Mouse (Mus musculus) mouse trophoblast stem cell (cell line): ENCODE measurements around the gene Trappc13.
"Not testable (repeated sequence)": the region's sequence is repeated elsewhere in the genome, so short reads cannot be mapped to it uniquely, and the experiment has no call there.

Experiments
- in situ Hi-C, 2 experiments: fragments of 300-500 bp; cut with MseI, MboI; formaldehyde crosslinking; loops; 2 replicates in 1 of 2; 3 replicates in 1 of 2; pipeline ENCODE4 v1.15.1; 2025

Trappc13 gene

GRCm38 (mm10) chr13:104177796-104178649 lies at the start of gene Trappc13:
Gene Trappc13, minus strand, starts transcription at chr13:104178469.
- in situ Hi-C loops, result no loop called here

GRCm38 (mm10) chr13:104227478-104227877 lies 49.2 kb upstream of the Trappc13 start:
- in situ Hi-C loops, result no loop called here

GRCm38 (mm10) chr13:104204313-104204712 lies 26.0 kb upstream of the Trappc13 start:
- in situ Hi-C loops, result no loop called here

GRCm38 (mm10) chr13:104195891-104196290 lies 17.6 kb upstream of the Trappc13 start:
- in situ Hi-C loops, result not testable (repeated sequence)

- in situ Hi-C loops, result no loop called here
Measured at GRCm38 (mm10) chr13:104187357-104187756, 9.1 kb upstream of the Trappc13 start.

- in situ Hi-C loops, result no loop called here
Measured at GRCm38 (mm10) chr13:104179176-104179888, 1.1 kb upstream of the Trappc13 start.

- in situ Hi-C loops, result no loop called here
Measured at GRCm38 (mm10) chr13:104178650-104179121, 417 bp upstream of the Trappc13 start, which contains the start of gene Trim23. Gene Trim23, plus strand, starts transcription at chr13:104178797.

- in situ Hi-C loops, result no loop called here
Measured at GRCm38 (mm10) chr13:104176874-104177273, 1.4 kb downstream of the Trappc13 start.

- in situ Hi-C loops, result no loop called here
Measured at GRCm38 (mm10) chr13:104172498-104172897, 5.8 kb downstream of the Trappc13 start.

- in situ Hi-C loops, result no loop called here
Measured at GRCm38 (mm10) chr13:104171711-104172110, 6.6 kb downstream of the Trappc13 start.

- in situ Hi-C loops, result no loop called here
Measured at GRCm38 (mm10) chr13:104155686-104156085, 22.6 kb downstream of the Trappc13 start.

- in situ Hi-C loops, result no loop called here
Measured at GRCm38 (mm10) chr13:104155106-104155505, 23.2 kb downstream of the Trappc13 start.

- in situ Hi-C loops, result no loop called here
Measured at GRCm38 (mm10) chr13:104154180-104154579, 24.1 kb downstream of the Trappc13 start.

- in situ Hi-C loops, result no loop called here
Measured at GRCm38 (mm10) chr13:104145646-104146045, 32.6 kb downstream of the Trappc13 start.

GRCm38 (mm10) chr13:104144871-104145270 lies 33.4 kb downstream of the Trappc13 start:
- in situ Hi-C loops, result no loop called here

GRCm38 (mm10) chr13:104139369-104140209 lies 38.7 kb downstream of the Trappc13 start:
- in situ Hi-C loops, result no loop called here

- in situ Hi-C loops, result no loop called here
Measured at GRCm38 (mm10) chr13:104134510-104135085, 43.7 kb downstream of the Trappc13 start.

GRCm38 (mm10) chr13:104132561-104132960 lies 45.7 kb downstream of the Trappc13 start:
- in situ Hi-C loops, result no loop called here

- in situ Hi-C loops, result no loop called here
Measured at GRCm38 (mm10) chr13:104123662-104124381, 54.4 kb downstream of the Trappc13 start.

- in situ Hi-C loops, result no loop called here
Measured at GRCm38 (mm10) chr13:104122078-104122840, 56.0 kb downstream of the Trappc13 start.
